Mouse (Mus musculus) limb, embryonic 14.5 days (tissue): ENCODE measurements around the gene Pdzd2. TPM values are rescaled to one million over a fixed set of nuclear protein-coding genes. Genes with fewer than 3 reads are reported as not detected.

Experiments used
- ATAC-seq: fragments of 200-750 bp; cut with Nextera tagmentation; 2 replicates; pipeline ENCODE4 v1.8.0; 2017; ENCODE audit warnings: low read depth, moderate number of reproducible peaks, moderate TSS enrichment; ENCODE audit not compliant: low FRiP score
- DNase-seq: peaks from one replicate; pipeline ENCODE4 v3.0.0-alpha.2; 2015; ENCODE audit warnings: low spot score
- H3K27ac ChIP-seq: fragments of 300-500 bp; sonication (generic); replicated peaks from 2 replicates; pipeline ENCODE4 v1.5.1; 2014; ENCODE audit warnings: low read depth, mild to moderate bottlenecking, low read length, moderate library complexity, mixed read lengths
- H3K27me3 ChIP-seq: fragments of 300-500 bp; sonication (generic); 2 replicates; pipeline ENCODE4 v1.6.1; 2014; ENCODE audit warnings: low read length, mixed read lengths; ENCODE audit not compliant: control insufficient read depth, insufficient read depth
- H3K36me3 ChIP-seq: fragments of 300-500 bp; sonication (generic); 2 replicates; pipeline ENCODE4 v1.6.1; 2014; ENCODE audit warnings: mild to moderate bottlenecking, low read length, moderate library complexity, mixed read lengths; ENCODE audit not compliant: control insufficient read depth, insufficient read depth
- H3K4me1 ChIP-seq: fragments of 300-500 bp; sonication (generic); 2 replicates; pipeline ENCODE4 v1.6.1; 2014; ENCODE audit warnings: antibody characterized with exemption, low read length, mixed read lengths; ENCODE audit not compliant: control insufficient read depth, insufficient read depth
- H3K4me2 ChIP-seq: fragments of 300-500 bp; sonication (generic); replicated peaks from 2 replicates; pipeline ENCODE4 v1.6.1; 2014; ENCODE audit warnings: low read depth, mild to moderate bottlenecking, low read length, moderate library complexity; ENCODE audit not compliant: severe bottlenecking
- H3K4me3 ChIP-seq: fragments of 300-500 bp; sonication (generic); replicated peaks from 2 replicates; pipeline ENCODE4 v1.5.1; 2014; ENCODE audit warnings: low read length
- H3K9ac ChIP-seq: fragments of 300-500 bp; sonication (generic); 2 replicates; pipeline ENCODE4 v1.6.1; 2014; ENCODE audit warnings: mild to moderate bottlenecking, low read depth, low read length, moderate library complexity; ENCODE audit not compliant: severe bottlenecking
- H3K9me3 ChIP-seq: fragments of 300-500 bp; sonication (generic); 2 replicates; pipeline ENCODE4 v1.6.1; 2016; ENCODE audit warnings: low read length; ENCODE audit not compliant: control insufficient read depth
- POLR2A ChIP-seq: fragments of 200-500 bp; IDR thresholded peaks from 2 replicates; pipeline ENCODE4 v1.8.0; 2012; ENCODE audit warnings: inconsistent platforms, mild to moderate bottlenecking, moderate library complexity, borderline replicate concordance; ENCODE audit not compliant: insufficient read depth, insufficient read length; ENCODE audit errors: extremely low read depth
- WGBS: fragments of 180-500 bp; shearing (Covaris S2); extraction: QIAGEN DNeasy Blood & Tissue Kit; methylation state at CpG from one replicate; pipeline ENCODE4 v1.1.7; 2014; 5-methylcytosine and 5-hydroxymethylcytosine counted together
- polyA plus RNA-seq, 2 experiments: library from polyadenylated mRNA; depleted of rRNA in 1 of 2; stranded (reverse) in 1 of 2; unstranded in 1 of 2; fragments of >200 nt; fragmentation: Nextera tagmentation in 1 of 2; extraction: Ambion mirVana in 1 of 2; gene quantifications; 2 replicates each; pipeline versions ENCODE4 v1.2.1 to v1.2.3; 2012 to 2014

Gene Pdzd2
- polyA plus RNA-seq, 2 experiments: 14.6 to 26.4 TPM

DNA sequence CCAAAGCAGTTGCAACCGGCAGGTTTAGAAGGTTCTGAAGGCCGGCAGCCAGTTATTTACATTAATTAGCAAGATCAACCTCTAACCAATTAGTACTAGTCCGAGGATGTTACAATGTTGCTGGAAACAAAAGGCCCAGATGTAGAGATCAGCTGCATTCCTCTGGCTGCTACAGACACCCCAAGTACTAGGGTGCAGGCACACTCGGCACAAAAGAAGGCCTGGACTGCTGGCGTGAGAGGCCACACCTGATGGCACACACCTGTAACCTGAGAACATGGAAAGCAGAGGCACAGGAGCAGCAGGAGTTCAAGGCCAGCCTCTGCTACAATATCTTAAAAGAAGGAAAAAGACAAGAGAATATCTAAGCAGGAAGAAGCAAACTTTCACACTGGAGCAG, 206.5 kb downstream of the Pdzd2 start:
- TF ChIP-seq POLR2A: no peak
- DNase-seq (no peak), ATAC-seq (no peak)
- no peak overlapping the region for H3K4me3 ChIP-seq
- H3K4me1 ChIP-seq: no peaks in the 10 kb centered on the region
- H3K27ac ChIP-seq: no peak overlapping the region
- peaks cover 4% of the 10 kb centered on the region; the same call in 1 of the 2 replicates for H3K9me3 ChIP-seq
- H3K27me3 ChIP-seq: no peaks in the 10 kb centered on the region
- WGBS: 70% methylated on average over 5 of the region's 5 CpGs
- no peak overlapping the region for H3K9ac ChIP-seq
- H3K4me2 ChIP-seq: no peak overlapping the region
- H3K36me3 ChIP-seq: no peaks in the 10 kb centered on the region

DNA sequence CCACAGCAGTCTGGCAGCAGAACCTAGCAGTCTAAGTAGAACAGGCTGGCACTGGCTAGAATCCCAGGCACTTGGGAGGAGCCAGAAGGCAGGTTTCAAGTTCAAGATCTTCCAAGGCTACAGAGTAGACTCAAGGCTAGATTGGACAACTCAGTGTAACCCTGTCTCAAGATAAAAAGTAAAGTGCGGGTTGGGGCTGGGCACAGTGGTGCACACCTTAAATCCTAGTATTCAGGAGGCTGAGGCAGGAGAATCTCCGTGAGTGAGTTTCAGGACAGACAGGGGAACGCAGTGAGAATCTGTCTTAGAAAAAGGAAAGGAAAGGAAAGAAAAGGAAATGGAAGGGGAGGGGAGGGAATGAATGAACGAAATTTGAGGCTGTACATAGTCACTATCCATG, 207.2 kb downstream of the Pdzd2 start:
- Histone ChIP-seq H3K9me3 (peaks cover 4% of the 10 kb centered on the region; the same call in 1 of the 2 replicates), H3K4me3 (no peak overlapping the region), H3K4me2 (no peak overlapping the region), H3K27ac (no peak overlapping the region), H3K36me3 (no peaks in the 10 kb centered on the region), H3K9ac (no peak overlapping the region), H3K4me1 (no peaks in the 10 kb centered on the region), H3K27me3 (no peaks in the 10 kb centered on the region)
- TF ChIP-seq POLR2A: no peak
- DNase-seq (no peak), ATAC-seq (no peak)
- WGBS: 93% methylated on average over 4 of the region's 4 CpGs

DNA sequence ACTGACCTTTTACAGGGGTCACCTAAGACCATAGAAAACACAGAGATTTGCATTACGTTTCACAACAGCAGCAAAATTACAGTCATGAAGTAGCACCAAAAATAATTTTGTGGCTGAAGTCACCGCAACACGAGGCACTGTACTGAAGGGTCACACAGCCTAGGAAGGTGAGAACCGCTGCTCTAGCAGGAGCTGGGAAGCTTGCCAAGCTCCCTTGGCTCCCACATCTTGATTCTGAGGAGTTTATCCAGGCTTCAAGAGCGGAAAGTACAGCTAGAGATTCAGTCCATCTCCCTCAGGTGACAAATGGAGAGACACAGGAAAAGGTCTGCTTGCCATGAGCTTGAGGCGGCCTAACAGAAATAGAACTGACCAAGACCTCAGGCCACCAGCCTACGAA, 216.9 kb downstream of the Pdzd2 start:
- Histone ChIP-seq H3K4me3 (no peak overlapping the region), H3K9me3 (no peaks in the 10 kb centered on the region), H3K27me3 (no peaks in the 10 kb centered on the region), H3K27ac (no peak overlapping the region), H3K4me1 (peaks cover 17% of the 10 kb centered on the region), H3K36me3 (no peaks in the 10 kb centered on the region), H3K4me2 (no peak overlapping the region), H3K9ac (no peak overlapping the region)
- DNase-seq: no peak
- no peak for TF ChIP-seq POLR2A
- WGBS: 75% methylated on average over 7 of the region's 7 CpGs
- ATAC-seq: no peak

DNA sequence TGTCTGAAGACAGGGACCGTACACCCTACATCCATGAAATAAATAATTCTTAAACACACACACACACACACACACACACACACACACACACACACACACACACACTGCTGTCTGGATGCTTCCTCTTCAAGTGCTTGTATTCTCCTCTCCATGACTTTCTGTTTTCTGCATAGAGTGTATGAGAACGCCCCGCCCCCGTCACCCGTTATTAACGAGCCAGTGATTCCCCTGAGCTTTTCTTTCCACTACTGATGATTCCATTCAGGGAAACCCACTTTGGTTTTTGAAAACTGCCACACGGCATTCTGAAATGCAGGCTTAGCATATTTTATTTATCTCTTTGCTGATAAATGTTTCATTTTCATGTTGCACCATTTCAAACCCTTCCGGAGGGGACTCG, 219.4 kb downstream of the Pdzd2 start:
- no peak for TF ChIP-seq POLR2A
- Histone ChIP-seq H3K27me3 (no peaks in the 10 kb centered on the region), H3K9ac (no peak overlapping the region), H3K9me3 (no peaks in the 10 kb centered on the region), H3K36me3 (no peaks in the 10 kb centered on the region), H3K4me2 (no peak overlapping the region), H3K4me3 (no peak overlapping the region), H3K4me1 (peaks cover 38% of the 10 kb centered on the region), H3K27ac (no peak overlapping the region)
- WGBS: 56% methylated on average over 9 of the region's 9 CpGs
- ATAC-seq: no peak
- DNase-seq: no peak

DNA sequence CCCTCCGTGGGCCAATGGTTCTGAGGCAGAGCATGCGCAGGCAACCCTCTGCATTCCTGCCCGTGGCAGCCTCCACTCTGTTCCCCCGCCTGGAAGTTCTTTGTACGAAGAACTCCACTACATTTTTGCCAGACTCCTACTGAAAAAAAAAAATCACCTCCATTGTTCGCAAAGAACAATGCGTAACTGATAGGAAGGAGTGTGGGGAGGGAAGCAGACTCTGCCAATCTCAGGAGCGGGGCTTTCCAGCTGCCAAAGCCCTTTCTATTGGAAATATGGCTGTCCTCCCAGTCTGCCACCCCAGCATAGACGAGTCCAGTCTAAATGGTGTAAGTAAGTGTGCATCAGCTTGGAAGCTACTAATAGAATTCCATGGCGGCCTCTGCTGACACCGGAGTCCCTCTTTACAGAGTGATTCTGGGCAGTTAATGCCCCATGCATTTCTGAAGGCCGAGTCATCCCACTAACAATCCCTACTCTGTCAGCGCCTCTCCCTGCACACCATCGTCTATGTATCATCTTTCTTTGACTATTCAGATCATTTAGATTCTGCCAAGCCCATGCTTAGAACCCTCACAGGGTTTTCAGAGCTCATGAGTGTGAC, 221.3 kb downstream of the Pdzd2 start:
- Histone ChIP-seq H3K27me3 (no peaks in the 10 kb centered on the region), H3K4me3 (no peak overlapping the region), H3K4me1 (peaks cover 56% of the 10 kb centered on the region), H3K9ac (no peak overlapping the region), H3K27ac (peak overlapping the region; percentile 19; the same call in 1 of the 2 replicates), H3K36me3 (no peaks in the 10 kb centered on the region), H3K4me2 (0 out of 2 replicates have a peak overlapping the region, but pooled peaks have one; percentile 1), H3K9me3 (no peaks in the 10 kb centered on the region)
- TF ChIP-seq POLR2A: no peak
- 61% methylated on average over 14 of the region's 14 CpGs for WGBS
- DNase-seq (no peak), ATAC-seq (no peak)
